Mouse (Mus musculus): ENCODE measurements around the gene Gpr160. TPM values are rescaled to one million over a fixed set of nuclear protein-coding genes. Genes with fewer than 3 reads are reported as not detected.

The Gpr160 gene
- polyA plus RNA-seq, 1 experiment from 2014 or later, result 4.5 TPM

GRCm38 (mm10) chr3:30869995-30870394 is 14.2 kb downstream of the Gpr160 start:
- no peak for ATAC-seq (ENCODE audit: insufficient number of reproducible peaks, insufficient read depth, low FRiP score, low read depth)
- Histone ChIP-seq H3K4me1 (ENCODE audit: control insufficient read depth, insufficient read depth, low read length) (no peaks in the 10 kb centered on the region), H3K27ac (ENCODE audit: low read length) (no peak overlapping the region), H3K9me3 (ENCODE audit: control insufficient read depth, low read depth, low read length) (no peaks in the 10 kb centered on the region), H3K4me2 (replicated peaks; ENCODE audit: low read depth, low read length) (no peak overlapping the region), H3K36me3 (ENCODE audit: control insufficient read depth, insufficient read depth, low read length) (no peaks in the 10 kb centered on the region), H3K9ac (replicated peaks; ENCODE audit: low read depth, low read length) (no peak overlapping the region), H3K27me3 (ENCODE audit: control insufficient read depth, insufficient read depth, low read length) (no peaks in the 10 kb centered on the region), H3K4me3 (ENCODE audit: low read depth, low read length) (no peak overlapping the region)
- 68% methylated on average over 1 of the region's 1 CpGs for WGBS

- Histone ChIP-seq H3K9ac (replicated peaks; ENCODE audit: low read depth, low read length) (no peak overlapping the region), H3K4me2 (replicated peaks; ENCODE audit: low read depth, low read length) (no peak overlapping the region), H3K27me3 (ENCODE audit: control insufficient read depth, insufficient read depth, low read length) (no peaks in the 10 kb centered on the region), H3K4me1 (ENCODE audit: control insufficient read depth, insufficient read depth, low read length) (no peaks in the 10 kb centered on the region), H3K9me3 (ENCODE audit: control insufficient read depth, low read depth, low read length) (no peaks in the 10 kb centered on the region), H3K27ac (ENCODE audit: low read length) (no peak overlapping the region), H3K36me3 (ENCODE audit: control insufficient read depth, insufficient read depth, low read length) (no peaks in the 10 kb centered on the region), H3K4me3 (ENCODE audit: low read depth, low read length) (no peak overlapping the region)
- ATAC-seq (ENCODE audit: insufficient number of reproducible peaks, insufficient read depth, low FRiP score, low read depth), result no peak
- WGBS, result 79% methylated on average over 6 of the region's 6 CpGs
These were observed 21.0 kb downstream of the Gpr160 start for GRCm38 (mm10) chr3:30876709-30877108.

- Histone ChIP-seq H3K9ac (replicated peaks; ENCODE audit: low read depth, low read length) (no peak overlapping the region), H3K36me3 (ENCODE audit: control insufficient read depth, insufficient read depth, low read length) (no peaks in the 10 kb centered on the region), H3K4me3 (ENCODE audit: low read depth, low read length) (no peak overlapping the region), H3K4me1 (ENCODE audit: control insufficient read depth, insufficient read depth, low read length) (no peaks in the 10 kb centered on the region), H3K9me3 (ENCODE audit: control insufficient read depth, low read depth, low read length) (no peaks in the 10 kb centered on the region), H3K4me2 (replicated peaks; ENCODE audit: low read depth, low read length) (no peak overlapping the region), H3K27me3 (ENCODE audit: control insufficient read depth, insufficient read depth, low read length) (no peaks in the 10 kb centered on the region), H3K27ac (ENCODE audit: low read length) (no peak overlapping the region)
- 88% methylated on average over 3 of the region's 3 CpGs for WGBS
- no peak for ATAC-seq (ENCODE audit: insufficient number of reproducible peaks, insufficient read depth, low FRiP score, low read depth)
These were observed 31.7 kb downstream of the Gpr160 start for GRCm38 (mm10) chr3:30887449-30887848.

- Histone ChIP-seq H3K27me3 (ENCODE audit: control insufficient read depth, insufficient read depth, low read length) (no peaks in the 10 kb centered on the region), H3K9me3 (ENCODE audit: control insufficient read depth, low read depth, low read length) (no peaks in the 10 kb centered on the region), H3K4me2 (replicated peaks; ENCODE audit: low read depth, low read length) (no peak overlapping the region), H3K4me3 (ENCODE audit: low read depth, low read length) (no peak overlapping the region), H3K9ac (replicated peaks; ENCODE audit: low read depth, low read length) (no peak overlapping the region), H3K4me1 (ENCODE audit: control insufficient read depth, insufficient read depth, low read length) (no peaks in the 10 kb centered on the region), H3K36me3 (ENCODE audit: control insufficient read depth, insufficient read depth, low read length) (no peaks in the 10 kb centered on the region), H3K27ac (ENCODE audit: low read length) (no peak overlapping the region)
- 38% methylated on average over 1 of the region's 1 CpGs for WGBS
- ATAC-seq (ENCODE audit: insufficient number of reproducible peaks, insufficient read depth, low FRiP score, low read depth), result no peak
These were observed 33.3 kb downstream of the Gpr160 start for GRCm38 (mm10) chr3:30889014-30889413.

- H3K27me3 ChIP-seq (ENCODE audit: control insufficient read depth, insufficient read depth, low read length), result no peaks in the 10 kb centered on the region
- H3K4me3 ChIP-seq (ENCODE audit: low read depth, low read length), result no peak overlapping the region
- no peak overlapping the region for H3K9ac ChIP-seq (replicated peaks; ENCODE audit: low read depth, low read length)
- no peak for ATAC-seq (ENCODE audit: insufficient number of reproducible peaks, insufficient read depth, low FRiP score, low read depth)
- no peak overlapping the region for H3K4me2 ChIP-seq (replicated peaks; ENCODE audit: low read depth, low read length)
- no peaks in the 10 kb centered on the region for H3K4me1 ChIP-seq (ENCODE audit: control insufficient read depth, insufficient read depth, low read length)
- no peak overlapping the region for H3K27ac ChIP-seq (ENCODE audit: low read length)
- 71% methylated on average over 5 of the region's 5 CpGs for WGBS
- H3K36me3 ChIP-seq (ENCODE audit: control insufficient read depth, insufficient read depth, low read length), result peaks cover 9% of the 10 kb centered on the region
- no peaks in the 10 kb centered on the region for H3K9me3 ChIP-seq (ENCODE audit: control insufficient read depth, low read depth, low read length)
These were observed 41.0 kb downstream of the Gpr160 start for GRCm38 (mm10) chr3:30896721-30897120.

- peaks cover 11% of the 10 kb centered on the region for H3K36me3 ChIP-seq (ENCODE audit: control insufficient read depth, insufficient read depth, low read length)
- no peak for ATAC-seq (ENCODE audit: insufficient number of reproducible peaks, insufficient read depth, low FRiP score, low read depth)
- no peaks in the 10 kb centered on the region for H3K9me3 ChIP-seq (ENCODE audit: control insufficient read depth, low read depth, low read length)
- no peaks in the 10 kb centered on the region for H3K27me3 ChIP-seq (ENCODE audit: control insufficient read depth, insufficient read depth, low read length)
- H3K27ac ChIP-seq (ENCODE audit: low read length), result no peak overlapping the region
- no peak overlapping the region for H3K4me3 ChIP-seq (ENCODE audit: low read depth, low read length)
- no peak overlapping the region for H3K9ac ChIP-seq (replicated peaks; ENCODE audit: low read depth, low read length)
- no peak overlapping the region for H3K4me2 ChIP-seq (replicated peaks; ENCODE audit: low read depth, low read length)
- WGBS, result 86% methylated on average over 8 of the region's 8 CpGs
- H3K4me1 ChIP-seq (ENCODE audit: control insufficient read depth, insufficient read depth, low read length), result no peaks in the 10 kb centered on the region
These were observed 43.7 kb downstream of the Gpr160 start for GRCm38 (mm10) chr3:30899407-30899806.

GRCm38 (mm10) chr3:30904658-30905057 is 48.9 kb downstream of the Gpr160 start:
- Histone ChIP-seq H3K9me3 (ENCODE audit: control insufficient read depth, low read depth, low read length) (no peaks in the 10 kb centered on the region), H3K4me3 (ENCODE audit: low read depth, low read length) (no peak overlapping the region), H3K4me1 (ENCODE audit: control insufficient read depth, insufficient read depth, low read length) (no peaks in the 10 kb centered on the region), H3K4me2 (replicated peaks; ENCODE audit: low read depth, low read length) (no peak overlapping the region), H3K9ac (replicated peaks; ENCODE audit: low read depth, low read length) (no peak overlapping the region), H3K27ac (ENCODE audit: low read length) (no peak overlapping the region), H3K27me3 (ENCODE audit: control insufficient read depth, insufficient read depth, low read length) (no peaks in the 10 kb centered on the region), H3K36me3 (ENCODE audit: control insufficient read depth, insufficient read depth, low read length) (peaks cover 18% of the 10 kb centered on the region)
- 79% methylated on average over 1 of the region's 1 CpGs for WGBS
- no peak for ATAC-seq (ENCODE audit: insufficient number of reproducible peaks, insufficient read depth, low FRiP score, low read depth)

- Histone ChIP-seq H3K9ac (replicated peaks; ENCODE audit: low read depth, low read length) (no peak overlapping the region), H3K27ac (ENCODE audit: low read length) (no peak overlapping the region), H3K27me3 (ENCODE audit: control insufficient read depth, insufficient read depth, low read length) (no peaks in the 10 kb centered on the region), H3K36me3 (ENCODE audit: control insufficient read depth, insufficient read depth, low read length) (peaks cover 33% of the 10 kb centered on the region), H3K4me2 (replicated peaks; ENCODE audit: low read depth, low read length) (no peak overlapping the region), H3K4me1 (ENCODE audit: control insufficient read depth, insufficient read depth, low read length) (no peaks in the 10 kb centered on the region), H3K4me3 (ENCODE audit: low read depth, low read length) (no peak overlapping the region), H3K9me3 (ENCODE audit: control insufficient read depth, low read depth, low read length) (no peaks in the 10 kb centered on the region)
- ATAC-seq (ENCODE audit: insufficient number of reproducible peaks, insufficient read depth, low FRiP score, low read depth), result no peak
- 60% methylated on average over 4 of the region's 4 CpGs for WGBS
These were observed 61.4 kb downstream of the Gpr160 start for GRCm38 (mm10) chr3:30917160-30917559.

GRCm38 (mm10) chr3:30927664-30928063 is 71.9 kb downstream of the Gpr160 start:
- Histone ChIP-seq H3K27me3 (ENCODE audit: control insufficient read depth, insufficient read depth, low read length) (no peaks in the 10 kb centered on the region), H3K9ac (replicated peaks; ENCODE audit: low read depth, low read length) (no peak overlapping the region), H3K4me3 (ENCODE audit: low read depth, low read length) (no peak overlapping the region), H3K9me3 (ENCODE audit: control insufficient read depth, low read depth, low read length) (no peaks in the 10 kb centered on the region), H3K4me2 (replicated peaks; ENCODE audit: low read depth, low read length) (no peak overlapping the region), H3K27ac (ENCODE audit: low read length) (no peak overlapping the region), H3K36me3 (ENCODE audit: control insufficient read depth, insufficient read depth, low read length) (peaks cover 24% of the 10 kb centered on the region), H3K4me1 (ENCODE audit: control insufficient read depth, insufficient read depth, low read length) (no peaks in the 10 kb centered on the region)
- 97% methylated on average over 3 of the region's 3 CpGs for WGBS
- no peak for ATAC-seq (ENCODE audit: insufficient number of reproducible peaks, insufficient read depth, low FRiP score, low read depth)

Data from stomach, embryonic 14.5 days (tissue).